Mouse (Mus musculus): Measurements from ENCODE around the gene Gm16223. TPM values are rescaled to one million over a fixed set of nuclear protein-coding genes. Genes with fewer than 3 reads are reported as not detected.

Gm16223 gene
- total and polyA plus RNA-seq, 3 experiments: not detected

- Histone ChIP-seq H3K79me2 (ENCODE audit: control insufficient read depth, insufficient read depth, low read length, poor library complexity) (no peaks in the 10 kb centered on the region), H3K4me3 (ENCODE audit: control insufficient read depth in 1 of 2, insufficient read depth in 1 of 2, low read depth in 2 of 2, low read length in 2 of 2) (no peak overlapping the region), H3K27ac (ENCODE audit: control insufficient read depth, low read depth, low read length) (no peak overlapping the region), H3K9ac (ENCODE audit: control insufficient read depth, low read depth, low read length, poor library complexity, severe bottlenecking) (no peak overlapping the region), H3K9me3 (replicated peaks; ENCODE audit: insufficient read depth, low read length) (no peaks in the 10 kb centered on the region), H3K27me3 (ENCODE audit: control insufficient read depth in 1 of 2, insufficient read depth in 2 of 2, low read length in 2 of 2) (no peaks in the 10 kb centered on the region), H3K36me3 (ENCODE audit: control insufficient read depth in 1 of 2, insufficient read depth in 2 of 2, low read length in 2 of 2) (no peaks in the 10 kb centered on the region), H3K4me1 (ENCODE audit: control insufficient read depth in 1 of 2, insufficient read depth in 2 of 2, low read length in 2 of 2) (no peaks in the 10 kb centered on the region)
- no peak for DNase-seq (ENCODE audit: low read depth, low spot score)
- no peak for TF ChIP-seq MAZ (IDR thresholded peaks at IDR 0.05; ENCODE audit: low read depth, low read length)
- TF ChIP-seq SMC3 (IDR thresholded peaks at IDR 0.05; ENCODE audit: low read depth, low read length): no peak
- no peak for TF ChIP-seq HCFC1 (IDR thresholded peaks at IDR 0.05; ENCODE audit: low read depth, low read length)
- no peak for TF ChIP-seq NRF1 (IDR thresholded peaks at IDR 0.05; ENCODE audit: insufficient read depth, low read depth, low read length, poor library complexity, severe bottlenecking)
- no peak for TF ChIP-seq ZC3H11A (IDR thresholded peaks at IDR 0.05; ENCODE audit: low read depth, low read length)
- TF ChIP-seq POLR2AphosphoS5 (IDR thresholded peaks at IDR 0.05; ENCODE audit: borderline replicate concordance, low read depth, low read length): no peak
- no peak for TF ChIP-seq MYB (IDR thresholded peaks at IDR 0.05; ENCODE audit: low read depth, low read length)
- no peak for TF ChIP-seq MAFK (IDR thresholded peaks at IDR 0.05; ENCODE audit: borderline replicate concordance, low read depth, low read length)
- no peak for TF ChIP-seq ZMIZ1 (IDR thresholded peaks at IDR 0.05; ENCODE audit: low read depth, low read length)
- TF ChIP-seq POLR2A (IDR thresholded peaks at IDR 0.05; ENCODE audit: control insufficient read depth in 1 of 2, insufficient read depth in 1 of 2, low read depth in 1 of 2, low read length in 2 of 2, poor library complexity in 1 of 2): no peak
- TF ChIP-seq GATA1 (IDR thresholded peaks at IDR 0.05; ENCODE audit: low read depth, low read length): no peak
- no peak for TF ChIP-seq E2F4 (IDR thresholded peaks at IDR 0.05; ENCODE audit: borderline replicate concordance, low read depth, low read length)
- TF ChIP-seq TBP (IDR thresholded peaks at IDR 0.05; ENCODE audit: low read depth, low read length): no peak
- TF ChIP-seq TAL1 (IDR thresholded peaks at IDR 0.05; ENCODE audit: low read length): no peak
- TF ChIP-seq MAX (IDR thresholded peaks at IDR 0.05; ENCODE audit: low read length): no peak
- TF ChIP-seq USF1 (IDR thresholded peaks at IDR 0.05; ENCODE audit: low read depth, low read length): no peak
- no peak for TF ChIP-seq NELFE (IDR thresholded peaks at IDR 0.05; ENCODE audit: low read depth, low read length)
These were observed 424 bp downstream of the Gm16223 start for GRCm38 (mm10) chr5:42068188-42068579.

- H3K27me3 ChIP-seq (ENCODE audit: control insufficient read depth in 1 of 2, insufficient read depth in 2 of 2, low read length in 2 of 2): no peaks in the 10 kb centered on the region
- no peak overlapping the region for H3K4me3 ChIP-seq (ENCODE audit: control insufficient read depth in 1 of 2, insufficient read depth in 1 of 2, low read depth in 2 of 2, low read length in 2 of 2)
- no peak for TF ChIP-seq E2F4 (IDR thresholded peaks at IDR 0.05; ENCODE audit: borderline replicate concordance, low read depth, low read length)
- no peak for TF ChIP-seq MYB (IDR thresholded peaks at IDR 0.05; ENCODE audit: low read depth, low read length)
- no peak for TF ChIP-seq TCF12 (IDR thresholded peaks at IDR 0.05; ENCODE audit: low read depth, low read length)
- no peak for TF ChIP-seq ZMIZ1 (IDR thresholded peaks at IDR 0.05; ENCODE audit: low read depth, low read length)
- TF ChIP-seq POLR2AphosphoS2 (IDR thresholded peaks at IDR 0.05; ENCODE audit: low read length): no peak
- no peak for TF ChIP-seq ETS1 (IDR thresholded peaks at IDR 0.05; ENCODE audit: low read depth, low read length)
- TF ChIP-seq ZKSCAN1 (IDR thresholded peaks at IDR 0.05; ENCODE audit: low read depth, low read length): no peak
- TF ChIP-seq POLR2A (IDR thresholded peaks at IDR 0.05; ENCODE audit: control insufficient read depth in 1 of 2, insufficient read depth in 1 of 2, low read depth in 1 of 2, low read length in 2 of 2, poor library complexity in 1 of 2): no peak
- no peak for TF ChIP-seq SIN3A (IDR thresholded peaks at IDR 0.05; ENCODE audit: low read length)
- TF ChIP-seq ZNF384 (IDR thresholded peaks at IDR 0.05; ENCODE audit: low read depth, low read length): no peak
- no peak for TF ChIP-seq HCFC1 (IDR thresholded peaks at IDR 0.05; ENCODE audit: low read depth, low read length)
- TF ChIP-seq NRF1 (IDR thresholded peaks at IDR 0.05; ENCODE audit: insufficient read depth, low read depth, low read length, poor library complexity, severe bottlenecking): no peak
- TF ChIP-seq TBP (IDR thresholded peaks at IDR 0.05; ENCODE audit: low read depth, low read length): no peak
- TF ChIP-seq RAD21 (IDR thresholded peaks at IDR 0.05; ENCODE audit: low read depth, low read length): no peak
- no peaks in the 10 kb centered on the region for H3K36me3 ChIP-seq (ENCODE audit: control insufficient read depth in 1 of 2, insufficient read depth in 2 of 2, low read length in 2 of 2)
- H3K27ac ChIP-seq (ENCODE audit: control insufficient read depth, low read depth, low read length): no peak overlapping the region
- DNase-seq (ENCODE audit: low read depth, low spot score): no peak
- no peaks in the 10 kb centered on the region for H3K9me3 ChIP-seq (replicated peaks; ENCODE audit: insufficient read depth, low read length)
- no peak overlapping the region for H3K9ac ChIP-seq (ENCODE audit: control insufficient read depth, low read depth, low read length, poor library complexity, severe bottlenecking)
- H3K79me2 ChIP-seq (ENCODE audit: control insufficient read depth, insufficient read depth, low read length, poor library complexity): no peaks in the 10 kb centered on the region
- no peaks in the 10 kb centered on the region for H3K4me1 ChIP-seq (ENCODE audit: control insufficient read depth in 1 of 2, insufficient read depth in 2 of 2, low read length in 2 of 2)
These were observed 49.0 kb downstream of the Gm16223 start for GRCm38 (mm10) chr5:42116586-42117346.

Data from MEL (cell line).